Mouse (Mus musculus) spleen, adult 2 months (tissue): ENCODE data around the gene Fam206a.

Source experiments
- CTCF ChIP-seq: fragments of 200-500 bp; IDR thresholded peaks from 2 replicates; pipeline ENCODE4 v1.5.1; 2011; ENCODE audit warnings: mild to moderate bottlenecking, inconsistent platforms; ENCODE audit not compliant: insufficient read depth, insufficient read length, insufficient replicate concordance; ENCODE audit errors: extremely low read depth
- POLR2A ChIP-seq: fragments of 200-500 bp; IDR thresholded peaks from 2 replicates; pipeline ENCODE4 v1.6.1; 2011; ENCODE audit warnings: low read depth, low read length, inconsistent platforms

GRCm38 (mm10) chr4:56791373-56791772 is 10.8 kb upstream of the Fam206a start:
- TF ChIP-seq CTCF: no peak
- TF ChIP-seq POLR2A: no peak
